Mouse (Mus musculus) thymus, postnatal 25 days (tissue): Measurements from ENCODE around the gene Elf2.
A peak's percentile ranks its signal among the peaks of the same experiment; 100 is the strongest.

Source experiments
- DNase-seq: peaks from one replicate; pipeline ENCODE4 v3.0.0; 2022

Gene Elf2

GRCm38 (mm10) chr3:51340552-51341267 lies at the start of gene Elf2:
Gene Elf2, minus strand, starts transcription at chr3:51340663.
- DNase-seq, result peak; percentile 83

- DNase-seq, result no peak
These were observed 48.4 kb upstream of the Elf2 start for GRCm38 (mm10) chr3:51388904-51389303.

- DNase-seq, result no peak
These were observed 47.5 kb upstream of the Elf2 start for GRCm38 (mm10) chr3:51387868-51388381.

- no peak for DNase-seq
These were observed 46.6 kb upstream of the Elf2 start for GRCm38 (mm10) chr3:51387134-51387451.

GRCm38 (mm10) chr3:51386441-51387133 lies 46.1 kb upstream of the Elf2 start:
- DNase-seq, result no peak

- no peak for DNase-seq
These were observed 42.9 kb upstream of the Elf2 start for GRCm38 (mm10) chr3:51383409-51383808.

- DNase-seq, result no peak
These were observed 40.2 kb upstream of the Elf2 start for GRCm38 (mm10) chr3:51380660-51381014.

- no peak for DNase-seq
These were observed 39.6 kb upstream of the Elf2 start for GRCm38 (mm10) chr3:51379786-51380659.

GRCm38 (mm10) chr3:51378665-51378946 lies 38.1 kb upstream of the Elf2 start:
- DNase-seq, result no peak

GRCm38 (mm10) chr3:51377878-51378664 lies 37.6 kb upstream of the Elf2 start:
- peak; percentile 33 for DNase-seq

GRCm38 (mm10) chr3:51375307-51376265 lies 35.1 kb upstream of the Elf2 start:
- peak; percentile 66 for DNase-seq

GRCm38 (mm10) chr3:51373544-51373943 lies 33.1 kb upstream of the Elf2 start:
- DNase-seq, result no peak

GRCm38 (mm10) chr3:51372883-51373282 lies 32.4 kb upstream of the Elf2 start:
- no peak for DNase-seq

- no peak for DNase-seq
These were observed 31.4 kb upstream of the Elf2 start for GRCm38 (mm10) chr3:51371826-51372225.

- DNase-seq, result no peak
These were observed 27.5 kb upstream of the Elf2 start for GRCm38 (mm10) chr3:51368011-51368410.

GRCm38 (mm10) chr3:51366926-51367325 lies 26.5 kb upstream of the Elf2 start:
- DNase-seq, result no peak

GRCm38 (mm10) chr3:51365517-51365882 lies 25.0 kb upstream of the Elf2 start:
- no peak for DNase-seq

GRCm38 (mm10) chr3:51364703-51365516 lies 24.4 kb upstream of the Elf2 start:
- peak; percentile 80 for DNase-seq

GRCm38 (mm10) chr3:51361066-51361465 lies 20.6 kb upstream of the Elf2 start:
- no peak for DNase-seq

- no peak for DNase-seq
These were observed 19.3 kb upstream of the Elf2 start for GRCm38 (mm10) chr3:51359558-51360307.
